Mouse (Mus musculus): ENCODE measurements around the gene Auts2.

Gene Auts2

GRCm38 (mm10) chr5:131616113-131616876 is 926.8 kb downstream of the Auts2 start:
- in situ Hi-C loops (cut with MseI, MboI) = no loop called here

- in situ Hi-C loops (cut with MseI, MboI) = no loop called here
Observed at GRCm38 (mm10) chr5:131614238-131614637, 928.9 kb downstream of the Auts2 start.

- in situ Hi-C loops (cut with MseI, MboI) = no loop called here
Observed at GRCm38 (mm10) chr5:131613301-131613700, 929.8 kb downstream of the Auts2 start.

GRCm38 (mm10) chr5:131610702-131611101 is 932.4 kb downstream of the Auts2 start:
- in situ Hi-C loops (cut with MseI, MboI) = no loop called here

GRCm38 (mm10) chr5:131606786-131607185 is 936.4 kb downstream of the Auts2 start:
- in situ Hi-C loops (cut with MseI, MboI) = no loop called here

- in situ Hi-C loops (cut with MseI, MboI) = no loop called here
Observed at GRCm38 (mm10) chr5:131601934-131602692, 941.0 kb downstream of the Auts2 start.

- in situ Hi-C loops (cut with MseI, MboI) = no loop called here
Observed at GRCm38 (mm10) chr5:131600325-131601125, 942.6 kb downstream of the Auts2 start.

- in situ Hi-C loops (cut with MseI, MboI) = no loop called here
Observed at GRCm38 (mm10) chr5:131597503-131597902, 945.6 kb downstream of the Auts2 start.

GRCm38 (mm10) chr5:131596591-131596990 is 946.6 kb downstream of the Auts2 start:
- in situ Hi-C loops (cut with MseI, MboI) = no loop called here

- in situ Hi-C loops (cut with MseI, MboI) = no loop called here
Observed at GRCm38 (mm10) chr5:131595730-131596129, 947.4 kb downstream of the Auts2 start.

GRCm38 (mm10) chr5:131594597-131594996 is 948.5 kb downstream of the Auts2 start:
- in situ Hi-C loops (cut with MseI, MboI) = no loop called here

- in situ Hi-C loops (cut with MseI, MboI) = no loop called here
Observed at GRCm38 (mm10) chr5:131593261-131593660, 949.9 kb downstream of the Auts2 start.

- in situ Hi-C loops (cut with MseI, MboI) = no loop called here
Observed at GRCm38 (mm10) chr5:131589948-131590467, 953.1 kb downstream of the Auts2 start.

- in situ Hi-C loops (cut with MseI, MboI) = no loop called here
Observed at GRCm38 (mm10) chr5:131586332-131586700, 956.8 kb downstream of the Auts2 start.

GRCm38 (mm10) chr5:131585684-131586331 is 957.3 kb downstream of the Auts2 start:
- in situ Hi-C loops (cut with MseI, MboI) = no loop called here

- in situ Hi-C loops (cut with MseI, MboI) = no loop called here
Observed at GRCm38 (mm10) chr5:131584260-131585135, 958.6 kb downstream of the Auts2 start.

- in situ Hi-C loops (cut with MseI, MboI) = no loop called here
Observed at GRCm38 (mm10) chr5:131581110-131582050, 961.8 kb downstream of the Auts2 start.

GRCm38 (mm10) chr5:131578737-131579136 is 964.4 kb downstream of the Auts2 start:
- in situ Hi-C loops (cut with MseI, MboI) = no loop called here

GRCm38 (mm10) chr5:131575733-131576265 is 967.3 kb downstream of the Auts2 start:
- in situ Hi-C loops (cut with MseI, MboI) = no loop called here
